In genomic region chr12:101084881-101085666, GRCm38 (mm10) we compare ENCODE assay signal across 10 mouse cellular contexts. TPM values are rescaled to one million over a fixed set of nuclear protein-coding genes. Genes with fewer than 3 reads are reported as not detected.
DNase-seq lines count a peak whose midpoint lies in the region; ATAC-seq and TF ChIP-seq lines count a peak whose summit lies in the region.
"Had no signal": no experiment of that assay in that cellular context is flagged by ENCODE, and none has a peak within 500 bp of the region (broad histone marks: within the 10 kb centered on the region; RNA-seq: fewer than 3 reads in every experiment).

No protein-coding gene starts in this region.

- H3K27ac ChIP-seq in heart, embryonic 15.5 days = no peak overlapping the region
- 0 out of 2 replicates have a peak overlapping the region, but pooled peaks have one; percentile 99 for H3K27ac ChIP-seq in hindbrain, embryonic 13.5 days
- H3K27ac ChIP-seq in liver, postnatal 0 days (ENCODE audit: low read depth) = peak overlapping the region; percentile 99
- H3K27ac ChIP-seq in gastrocnemius, adult 2 months = no peak overlapping the region

- H3K36me3 ChIP-seq in heart, embryonic 15.5 days = no peaks in the 10 kb centered on the region
- H3K36me3 ChIP-seq in hindbrain, embryonic 13.5 days = no peaks in the 10 kb centered on the region
- peaks cover 6% of the 10 kb centered on the region; the same call in 1 of the 2 replicates for H3K36me3 ChIP-seq in liver, postnatal 0 days (replicated peaks; ENCODE audit: insufficient read depth, low read length)

- no peak for ATAC-seq in heart, embryonic 15.5 days (replicated peaks; ENCODE audit: insufficient number of reproducible peaks, insufficient read depth, low FRiP score, low read depth)
- ATAC-seq in hindbrain, embryonic 13.5 days (ENCODE audit: low FRiP score) = no peak
- ATAC-seq in liver, postnatal 0 days = peak; percentile 66

- peaks cover 25% of the 10 kb centered on the region for H3K4me1 ChIP-seq in heart, embryonic 15.5 days (replicated peaks)
- H3K4me1 ChIP-seq in hindbrain, embryonic 13.5 days (replicated peaks) = peaks cover 28% of the 10 kb centered on the region
- H3K4me1 ChIP-seq in liver, postnatal 0 days (ENCODE audit: insufficient read depth) = peaks cover 22% of the 10 kb centered on the region

- DNase-seq in heart, postnatal 10 days = no peak
- DNase-seq in adipocyte (ENCODE audit: low spot score) = peak; percentile 21
- DNase-seq in liver, postnatal 0 days = peak; percentile 40
- no peak for DNase-seq in gastrocnemius, adult 2 months
- DNase-seq in cerebellum, postnatal 36 days = no peak
- no peak for DNase-seq in spleen, postnatal 4 days (ENCODE audit: low spot score in 2 of 2)
- DNase-seq: heart, postnatal 4 days; layer of hippocampus, postnatal 36 days had no signal

- WGBS in heart, embryonic 15.5 days = 89% methylated on average over 9 of the region's 9 CpGs
- WGBS in hindbrain, embryonic 13.5 days = 95% methylated on average over 9 of the region's 9 CpGs
- 53% methylated on average over 9 of the region's 9 CpGs for WGBS in liver, postnatal 0 days (ENCODE audit: insufficient replicate concordance)

- H3K9ac ChIP-seq in heart, embryonic 15.5 days = no peak overlapping the region
- H3K9ac ChIP-seq in hindbrain, embryonic 13.5 days = peak overlapping the region; percentile 99
- no peak overlapping the region for H3K9ac ChIP-seq in liver, postnatal 0 days (replicated peaks)

- no peak for TF ChIP-seq CTCF in liver, postnatal 0 days (IDR thresholded peaks at IDR 0.05; ENCODE audit: low read depth)
- TF ChIP-seq CTCF in gastrocnemius, adult 2 months (IDR thresholded peaks at IDR 0.05) = no peak

- H3K9me3 ChIP-seq in heart, embryonic 15.5 days (replicated peaks) = no peaks in the 10 kb centered on the region
- no peaks in the 10 kb centered on the region for H3K9me3 ChIP-seq in hindbrain, embryonic 13.5 days
- no peaks in the 10 kb centered on the region for H3K9me3 ChIP-seq in liver, postnatal 0 days (ENCODE audit: low read length)

- no peak; the same call in 1 of the 2 replicates for TF ChIP-seq EP300 in liver, postnatal 0 days (IDR thresholded peaks at IDR 0.05; ENCODE audit: low read depth)

- intact Hi-C loops in heart, postnatal 10 days (cut with DNase I) = no loop called here
- intact Hi-C loops in gastrocnemius, adult 2 months (cut with DNase I) = no loop called here

- no peaks in the 10 kb centered on the region for H3K27me3 ChIP-seq in heart, embryonic 15.5 days
- H3K27me3 ChIP-seq in hindbrain, embryonic 13.5 days = no peaks in the 10 kb centered on the region
- H3K27me3 ChIP-seq in liver, postnatal 0 days (ENCODE audit: insufficient read depth, low read length) = no peaks in the 10 kb centered on the region

- 0 out of 2 replicates have a peak overlapping the region, but pooled peaks have one; percentile 76 for H3K4me2 ChIP-seq in heart, embryonic 15.5 days
- peak overlapping the region; percentile 94 for H3K4me2 ChIP-seq in hindbrain, embryonic 13.5 days
- peak overlapping the region; percentile 82; the same call in 1 of the 2 replicates for H3K4me2 ChIP-seq in liver, postnatal 0 days (ENCODE audit: low read depth, low read length)

- no peak overlapping the region for H3K4me3 ChIP-seq in heart, embryonic 15.5 days
- peak overlapping the region; percentile 93 for H3K4me3 ChIP-seq in hindbrain, embryonic 13.5 days
- H3K4me3 ChIP-seq in liver, postnatal 0 days (ENCODE audit: low read depth, low read length) = peak overlapping the region; percentile 100; the same call in 1 of the 2 replicates
- no peak overlapping the region for H3K4me3 ChIP-seq in gastrocnemius, adult 2 months

RNA-seq across cellular contexts. Expression of gene Ppp4r3a, which starts 1.6 kb away (rescaled TPM):
- 27.0 and 30.9 TPM in 2 replicates for polyA plus RNA-seq in heart, embryonic 15.5 days (2015; fragmentation: Nextera tagmentation; extraction: Ambion mirVana)
- total RNA-seq in heart, postnatal 10 days (2021) = 10 to 100 TPM; 37.6 to 38.9 TPM
- 28.2 and 29.5 TPM in 2 replicates for polyA plus RNA-seq in hindbrain, embryonic 13.5 days (2015; fragmentation: Nextera tagmentation; extraction: Ambion mirVana)
- 14.1 and 15.2 TPM in 2 replicates for polyA plus RNA-seq in liver, postnatal 0 days (2015; fragmentation: Nextera tagmentation; extraction: Ambion mirVana)
- 10 to 100 TPM; 19.9 to 20.6 TPM for total RNA-seq in gastrocnemius, adult 2 months (2021)

RNA-seq across cellular contexts. Expression of gene Ccdc88c, which starts 56.2 kb away (rescaled TPM):
- polyA plus RNA-seq in heart, embryonic 15.5 days (2015; fragmentation: Nextera tagmentation; extraction: Ambion mirVana) = 2.4 and 5.3 TPM in 2 replicates
- total RNA-seq in heart, postnatal 10 days (2021) = 10 to 100 TPM; 11.9 to 13.2 TPM
- polyA plus RNA-seq in hindbrain, embryonic 13.5 days (2015; fragmentation: Nextera tagmentation; extraction: Ambion mirVana) = 12.9 and 13.8 TPM in 2 replicates
- 3.6 and 4.2 TPM in 2 replicates for polyA plus RNA-seq in liver, postnatal 0 days (2015; fragmentation: Nextera tagmentation; extraction: Ambion mirVana)
- 10 to 100 TPM; 28.4 to 34.7 TPM for total RNA-seq in gastrocnemius, adult 2 months (2021)

Comparison
In these comparisons a context has a peak if more than half of its experiments do, and no peak if none do; other contexts are left out.
1. H3K27ac ChIP-seq: peak in hindbrain, embryonic 13.5 days (single experiment) and liver, postnatal 0 days (single experiment); none in heart, embryonic 15.5 days (single experiment) and gastrocnemius, adult 2 months (single experiment).
2. H3K4me3 ChIP-seq: peak in hindbrain, embryonic 13.5 days (single experiment) and liver, postnatal 0 days (single experiment); none in heart, embryonic 15.5 days (single experiment) and gastrocnemius, adult 2 months (single experiment).
3. DNase-seq: peak in adipocyte (single experiment) and liver, postnatal 0 days (single experiment); none in heart, postnatal 10 days (0 of 2), gastrocnemius, adult 2 months (single experiment), cerebellum, postnatal 36 days (0 of 2) and spleen, postnatal 4 days (0 of 2).
4. Peak in every context shown above with its lines, with median percentiles within 50 percentile points of each other: H3K4me2 ChIP-seq.